Mouse (Mus musculus) urinary bladder, adult 2 months (tissue): Measurements from ENCODE around the gene Tnfrsf12a. TPM values are rescaled to one million over a fixed set of nuclear protein-coding genes. Genes with fewer than 3 reads are reported as not detected.

ENCODE experiments used
- DNase-seq: peaks from one replicate; pipeline ENCODE4 v3.0.0; 2022; ENCODE audit warnings: low spot score
- polyA plus RNA-seq: library from polyadenylated mRNA; depleted of rRNA; stranded (reverse); fragments of >200 nt; gene quantifications from 2 replicates; pipeline ENCODE4 v1.2.3, GENCODE M21; 2012; rRNA removed

The Tnfrsf12a gene
- 17.4 and 26.7 TPM in 2 replicates for polyA plus RNA-seq

DNA sequence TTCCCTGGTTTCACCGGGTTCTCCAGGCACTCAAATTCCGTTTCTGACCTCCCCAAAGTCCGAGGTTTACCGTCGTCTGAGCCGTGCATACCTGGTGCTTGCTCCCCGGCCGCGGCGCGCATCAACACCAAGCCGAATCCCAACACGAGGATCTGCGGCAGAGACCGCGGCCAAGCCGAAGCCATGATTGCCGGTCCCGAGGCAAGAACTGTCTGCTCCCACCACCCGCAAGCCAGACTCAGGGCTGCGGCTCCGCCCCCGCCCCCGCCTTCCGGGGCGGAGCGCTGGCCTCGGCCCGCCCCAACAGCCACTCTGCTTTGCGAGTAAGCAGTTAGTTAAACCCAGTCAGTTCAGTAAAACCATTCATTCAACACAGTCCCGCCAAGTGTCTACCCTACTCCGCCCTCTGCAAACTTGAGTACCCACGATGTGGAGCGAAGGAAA is at the start of gene Tnfrsf12a:
Tnfrsf12a (minus strand) TSS at position 233 of the 444 bp plus-strand sequence.
- peak; percentile 73 for DNase-seq

DNA sequence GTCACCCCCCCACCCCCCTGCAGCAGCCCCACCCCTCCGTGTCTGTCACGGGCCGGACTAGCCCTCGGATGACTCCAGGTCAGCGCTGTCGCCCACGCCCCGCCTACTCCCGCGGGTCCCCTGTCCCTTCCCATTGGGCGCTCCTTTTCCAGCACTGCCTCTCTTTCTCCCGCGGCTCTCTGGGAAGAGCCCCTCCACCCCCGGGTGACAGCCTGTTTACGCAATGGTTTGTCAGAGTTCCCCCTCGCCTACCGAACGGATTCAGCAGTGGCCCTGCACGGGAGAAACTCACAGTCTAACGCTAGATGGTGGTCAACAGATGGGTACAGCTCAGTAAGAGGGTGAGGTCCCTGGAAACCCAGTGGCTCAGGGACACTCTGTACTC is 49.5 kb upstream of the Tnfrsf12a start:
- DNase-seq: no peak

DNA sequence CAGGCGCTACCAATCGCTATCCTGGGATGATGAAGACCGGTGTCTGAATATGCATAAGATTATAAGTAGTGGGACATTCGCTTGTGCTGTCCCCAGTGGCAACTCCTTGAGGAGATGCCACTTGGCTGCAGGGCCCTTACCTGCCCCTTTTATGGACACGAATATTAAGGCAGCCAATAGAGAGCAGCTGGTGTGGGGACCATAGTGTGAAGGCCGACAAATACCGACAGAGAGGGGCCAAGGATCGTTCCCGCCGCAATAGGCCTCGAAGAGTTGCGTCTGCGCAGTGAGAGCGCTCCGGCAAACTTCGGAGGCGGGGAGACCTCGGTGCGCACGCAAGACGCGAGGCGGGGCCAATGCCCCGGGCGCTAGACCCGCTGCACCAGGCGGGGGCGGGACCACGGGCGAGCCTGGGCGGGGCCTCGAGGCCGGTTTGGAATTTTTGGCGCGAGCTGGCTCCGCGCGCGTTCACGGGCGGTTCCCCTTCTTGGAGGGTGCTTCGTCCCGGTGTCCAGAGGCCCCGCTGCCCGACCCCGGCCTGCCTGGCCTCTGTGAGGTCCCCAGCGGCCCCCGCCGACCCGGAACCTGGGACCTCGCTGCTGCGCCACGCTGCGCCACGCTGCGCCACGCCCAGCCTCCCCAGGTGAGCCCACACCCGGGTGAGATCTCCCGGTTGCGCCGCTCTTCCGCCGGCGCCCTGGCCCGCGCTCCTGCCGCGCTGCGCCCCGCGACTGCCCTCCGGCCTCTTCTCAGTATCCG is 48.9 kb upstream of the Tnfrsf12a start, which contains the start of gene Pkmyt1:
Pkmyt1 (plus strand) TSS at position 338 of the 759 bp plus-strand sequence.
- peak; percentile 90 for DNase-seq

DNA sequence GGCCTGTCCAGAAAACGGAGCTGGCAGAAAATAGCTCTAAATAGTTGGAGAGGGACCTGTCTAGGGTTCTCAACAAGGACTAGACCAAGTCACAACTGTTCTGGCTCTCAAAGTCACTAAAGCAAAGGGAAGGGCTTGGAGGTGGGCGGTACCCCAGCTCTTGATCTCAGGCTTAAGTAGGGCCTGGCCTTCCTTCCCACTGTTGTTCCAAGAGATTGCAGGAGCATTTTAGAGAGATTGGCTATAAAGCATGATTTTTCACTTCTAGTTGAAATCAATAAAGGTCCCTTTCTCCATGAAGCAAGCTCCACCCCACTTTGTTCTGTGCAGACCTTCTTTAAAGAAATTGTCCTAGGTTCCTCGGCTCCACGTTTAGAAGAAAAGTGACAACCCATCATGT is 48.2 kb upstream of the Tnfrsf12a start:
- DNase-seq: no peak

DNA sequence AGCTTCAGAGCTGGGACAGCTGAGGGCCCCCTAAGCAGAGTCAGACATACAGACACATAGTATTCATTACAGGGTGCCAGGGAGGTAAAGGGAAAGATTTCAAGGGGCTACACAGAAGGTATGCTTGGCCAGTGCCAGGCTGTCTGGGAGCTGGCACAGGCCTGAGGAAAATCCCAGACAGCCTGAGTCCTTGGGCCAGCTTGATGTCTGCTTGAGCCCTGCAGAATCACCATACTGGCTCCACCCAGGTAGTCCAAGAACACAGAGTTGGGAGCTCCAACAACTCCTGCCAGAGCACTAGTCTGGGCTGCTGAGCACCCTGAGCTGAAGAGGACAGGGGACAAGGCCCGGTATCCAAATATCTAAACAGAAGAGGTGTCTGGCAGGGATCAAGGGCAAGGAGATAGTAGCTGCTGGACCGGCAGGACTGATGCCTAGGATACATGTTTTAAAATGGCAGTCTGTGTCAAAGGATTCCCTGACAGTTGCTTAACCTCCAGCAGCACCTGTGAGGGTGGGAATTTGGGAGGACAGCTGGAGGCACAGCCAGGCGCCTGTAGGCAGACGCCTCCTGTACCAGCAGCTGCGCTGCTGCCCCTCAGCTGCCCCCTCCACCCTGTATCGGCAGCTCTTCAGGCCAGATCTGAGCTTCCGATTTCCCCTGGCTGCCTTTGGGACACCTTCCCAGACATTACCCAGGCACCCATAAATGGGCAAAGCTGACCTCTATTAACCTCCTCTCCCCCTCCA is 45.3 kb upstream of the Tnfrsf12a start, which contains the start of gene 1520401A03Rik:
1520401A03Rik (minus strand) TSS at position 408 of the 750 bp plus-strand sequence.
- DNase-seq: no peak

DNA sequence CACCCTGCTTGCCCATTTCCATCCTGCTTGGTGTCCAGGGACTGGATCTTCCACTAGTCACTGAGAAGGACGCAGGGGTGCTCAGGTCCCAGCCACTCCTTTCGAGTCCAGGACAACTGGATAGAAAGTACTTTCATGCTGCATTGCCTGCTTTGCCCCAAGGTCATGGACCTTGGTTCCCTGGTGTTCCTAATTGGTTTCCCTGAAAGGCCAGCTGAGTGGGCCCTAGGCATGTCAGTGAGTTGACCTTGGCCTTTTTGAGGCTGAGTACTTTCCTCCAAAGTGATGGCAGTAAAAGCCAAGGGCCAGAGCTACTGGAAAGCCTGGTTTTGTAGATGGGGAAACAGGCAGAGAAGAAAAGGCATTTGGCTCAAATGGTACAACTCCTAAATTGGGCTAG is 44.6 kb upstream of the Tnfrsf12a start:
- DNase-seq: no peak

DNA sequence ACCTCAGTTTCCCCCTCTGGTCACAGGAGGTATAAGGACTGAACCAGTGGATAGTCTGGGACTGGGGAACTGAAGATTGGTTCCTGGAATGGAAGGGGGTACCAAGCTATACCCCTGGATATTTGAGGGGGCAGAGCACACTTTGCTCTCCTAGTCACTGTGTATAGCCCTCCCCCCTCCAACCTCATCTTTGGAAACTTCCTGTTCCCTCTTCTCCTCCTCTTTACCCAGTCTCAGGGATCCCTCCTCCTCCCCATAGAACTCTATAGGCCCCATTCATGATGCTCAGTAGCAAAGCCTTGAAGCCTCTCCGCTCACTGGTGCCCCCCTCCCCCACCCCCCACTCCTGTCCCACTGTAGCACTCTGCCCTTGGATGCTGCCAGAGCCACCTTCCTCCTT is 42.2 kb upstream of the Tnfrsf12a start:
- DNase-seq: no peak

DNA sequence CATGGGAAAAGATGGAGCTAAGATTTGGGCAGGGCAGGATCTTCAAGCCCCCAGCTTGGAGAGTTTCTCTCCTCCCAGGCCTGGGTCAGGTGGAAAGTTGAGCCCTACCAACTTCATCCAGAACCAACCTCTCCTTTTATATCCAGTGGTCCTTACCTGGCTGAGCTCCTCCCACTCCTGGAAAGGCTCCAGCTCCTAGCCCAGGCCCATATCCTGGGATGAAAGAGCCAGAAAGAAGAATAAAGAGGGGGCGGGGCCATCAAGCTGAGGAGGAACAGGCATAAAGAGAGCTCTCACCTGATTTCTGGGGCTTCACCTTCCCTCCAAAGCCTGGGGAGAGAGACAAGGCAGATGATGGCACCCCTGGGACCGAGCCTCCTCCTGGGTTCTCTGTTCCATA is 39.7 kb upstream of the Tnfrsf12a start:
- no peak for DNase-seq

DNA sequence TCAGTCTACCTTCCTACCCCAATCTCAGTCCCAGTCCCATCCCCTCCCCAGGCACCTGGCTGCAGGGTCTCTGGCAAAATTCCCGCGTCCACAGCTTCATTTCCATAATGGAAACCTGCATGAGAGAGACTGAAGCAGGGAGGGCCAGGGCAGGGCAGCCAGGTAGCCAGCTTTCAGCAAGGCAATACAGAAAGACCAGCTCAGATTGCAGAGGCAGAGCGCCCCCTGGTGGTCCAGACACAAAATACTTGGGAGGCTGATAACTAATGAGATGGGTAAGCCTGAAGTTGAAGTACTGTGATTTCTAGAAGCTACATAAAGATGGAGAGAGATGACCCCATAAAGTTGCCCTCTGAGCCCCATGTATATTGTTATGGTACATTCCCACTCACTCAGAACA is 28.9 kb upstream of the Tnfrsf12a start:
- DNase-seq: peak; percentile 64

DNA sequence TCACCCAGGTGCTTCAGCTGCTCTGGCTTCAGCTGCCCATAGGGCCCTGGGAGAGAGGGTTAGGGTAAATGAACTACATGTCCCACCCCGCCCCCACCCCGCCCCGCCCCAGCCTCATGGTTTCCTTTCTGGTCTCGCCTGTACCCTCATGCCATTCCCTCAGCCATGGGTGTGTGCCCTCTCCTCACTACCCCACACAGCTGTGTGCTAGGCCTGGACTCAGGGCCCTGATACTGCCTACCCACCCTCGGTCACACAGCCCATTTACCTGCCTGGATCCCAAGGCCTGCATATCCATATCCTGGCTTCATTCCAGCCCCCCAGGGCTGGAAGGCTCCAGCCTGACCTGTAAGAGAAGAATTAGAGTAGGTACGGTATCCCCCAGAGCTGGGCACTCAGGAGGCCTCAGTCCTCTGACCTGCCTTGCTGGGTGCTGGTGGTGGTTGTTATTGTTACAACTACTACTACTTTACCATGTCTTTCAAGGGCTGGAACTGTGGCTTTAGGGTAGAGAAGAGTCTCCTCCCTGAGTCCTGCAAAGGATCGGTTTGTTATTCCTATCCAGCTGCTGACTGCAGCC is 28.3 kb upstream of the Tnfrsf12a start:
- DNase-seq: no peak

DNA sequence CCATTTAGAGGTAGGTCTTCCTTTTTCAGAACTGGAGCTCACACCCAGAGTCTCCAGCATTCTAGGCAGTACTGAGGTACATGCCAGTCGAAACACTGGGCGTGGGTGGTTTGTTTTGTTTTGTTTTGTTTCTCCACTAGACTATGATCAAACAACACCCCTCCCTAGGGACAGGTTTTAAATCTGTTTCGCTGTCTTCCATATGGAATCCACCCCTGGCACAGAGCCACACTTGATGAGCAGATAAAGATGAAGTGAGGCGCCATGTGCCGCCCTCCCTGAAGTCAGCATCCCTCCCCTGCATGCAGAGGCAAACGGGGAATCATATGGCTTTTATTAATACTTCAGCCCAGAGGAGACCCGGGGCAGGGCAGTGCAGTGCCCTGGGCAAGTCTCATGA is 27.5 kb upstream of the Tnfrsf12a start:
- no peak for DNase-seq

DNA sequence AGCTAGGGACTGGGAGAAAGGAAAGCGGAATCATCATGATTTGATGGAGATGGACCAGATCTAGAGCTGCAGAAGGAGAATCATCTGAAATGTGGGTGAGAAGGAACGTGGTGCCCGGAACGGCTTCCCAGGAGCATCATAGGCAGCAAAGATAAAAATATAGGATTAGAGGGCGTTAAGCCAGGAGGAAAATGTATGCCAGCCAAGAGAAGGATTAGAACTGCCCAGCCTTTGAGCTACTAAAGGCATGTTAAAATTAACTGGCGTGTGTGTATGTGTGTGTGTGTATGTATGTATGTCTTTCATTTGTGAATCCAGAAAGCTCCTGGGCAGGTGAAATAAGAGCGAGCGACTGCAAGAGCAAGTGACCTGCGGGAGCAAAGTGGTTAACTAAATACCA is 26.0 kb upstream of the Tnfrsf12a start:
- no peak for DNase-seq

DNA sequence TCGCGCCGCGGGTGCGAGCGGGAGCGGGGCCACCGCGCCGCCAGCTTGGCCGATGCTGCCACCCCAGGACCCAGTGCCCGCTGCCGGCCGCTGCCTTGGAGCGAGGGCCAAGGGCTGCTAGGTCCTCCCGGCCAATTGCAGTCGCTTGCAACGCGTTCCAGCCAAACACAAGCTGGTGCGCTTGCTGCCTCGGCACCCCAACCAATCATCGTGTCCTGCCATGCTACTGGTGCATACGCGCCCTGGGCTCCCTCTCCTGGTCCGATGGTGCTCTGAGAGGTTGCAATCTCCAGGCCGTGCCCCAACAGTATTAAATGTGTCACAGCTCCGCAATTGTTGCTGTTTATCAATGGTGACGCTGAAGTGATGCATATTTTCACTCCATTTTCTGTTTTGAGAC is 22.8 kb upstream of the Tnfrsf12a start:
- peak; percentile 73 for DNase-seq

DNA sequence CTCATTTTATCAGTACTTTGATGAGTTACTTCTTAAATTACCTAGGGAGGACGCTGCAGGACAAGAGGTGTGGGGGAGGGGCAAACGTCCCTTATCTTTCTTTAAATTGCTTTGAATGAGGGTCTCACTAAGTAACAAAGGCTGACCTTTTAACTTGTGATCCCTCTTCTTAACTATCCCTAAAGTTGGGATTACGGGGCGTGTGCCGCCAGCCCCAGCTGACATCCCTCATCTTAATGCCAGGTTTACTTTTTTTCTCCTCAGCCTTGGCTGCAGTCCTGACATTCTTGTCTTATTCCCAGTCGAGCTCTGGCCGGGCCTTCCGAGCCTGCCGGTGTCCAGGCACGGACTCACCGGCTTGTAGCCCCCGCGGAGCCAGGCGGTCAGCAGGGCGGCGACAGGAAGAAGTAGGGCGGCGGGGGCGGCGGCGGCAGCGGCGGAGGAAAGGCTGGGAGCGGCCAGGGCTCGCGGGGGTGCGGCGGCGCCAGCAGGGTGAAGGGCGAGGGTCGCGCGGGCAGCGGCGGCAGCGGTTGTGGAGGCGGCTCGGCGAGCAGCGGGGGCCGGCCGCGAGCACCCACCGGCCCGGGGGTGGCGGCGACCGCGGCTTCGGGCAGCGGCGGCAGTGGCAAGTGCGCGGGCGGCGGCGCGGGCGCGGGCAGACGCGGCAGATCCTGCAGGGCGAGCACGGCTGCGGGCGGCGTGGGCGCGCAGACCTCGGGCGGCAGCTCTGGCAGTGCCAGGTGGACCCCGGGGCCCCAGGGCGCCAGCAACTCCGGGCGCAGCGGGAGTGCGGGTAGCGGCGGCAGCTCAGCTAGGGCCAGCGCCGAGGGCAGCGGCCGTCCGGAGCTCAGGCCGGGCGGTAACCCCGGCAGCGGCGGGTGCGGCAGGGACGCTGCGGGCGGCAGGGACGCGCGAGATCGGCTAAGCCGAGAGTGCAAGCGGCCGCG is 22.1 kb upstream of the Tnfrsf12a start:
- DNase-seq: peak; percentile 51

DNA sequence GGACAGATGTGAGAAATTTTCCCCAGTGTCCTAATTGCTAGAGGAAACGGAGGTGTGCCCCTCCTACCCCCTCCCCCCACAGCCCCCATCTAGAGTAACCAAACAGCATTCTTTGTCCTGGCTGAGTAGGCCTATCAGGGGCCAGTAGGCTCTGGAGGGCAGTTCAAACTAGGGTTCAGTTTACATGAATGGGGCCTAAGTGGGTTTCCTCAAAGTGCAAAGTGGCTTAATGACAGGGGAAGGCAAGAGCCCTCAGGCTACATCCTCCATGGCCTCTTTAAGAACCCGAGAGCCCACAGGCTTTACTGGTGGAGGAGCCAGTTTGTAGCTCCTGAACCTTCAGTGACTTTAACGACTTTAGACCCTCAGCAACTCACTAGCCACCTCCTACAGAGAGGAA is 18.5 kb upstream of the Tnfrsf12a start:
- DNase-seq: no peak

DNA sequence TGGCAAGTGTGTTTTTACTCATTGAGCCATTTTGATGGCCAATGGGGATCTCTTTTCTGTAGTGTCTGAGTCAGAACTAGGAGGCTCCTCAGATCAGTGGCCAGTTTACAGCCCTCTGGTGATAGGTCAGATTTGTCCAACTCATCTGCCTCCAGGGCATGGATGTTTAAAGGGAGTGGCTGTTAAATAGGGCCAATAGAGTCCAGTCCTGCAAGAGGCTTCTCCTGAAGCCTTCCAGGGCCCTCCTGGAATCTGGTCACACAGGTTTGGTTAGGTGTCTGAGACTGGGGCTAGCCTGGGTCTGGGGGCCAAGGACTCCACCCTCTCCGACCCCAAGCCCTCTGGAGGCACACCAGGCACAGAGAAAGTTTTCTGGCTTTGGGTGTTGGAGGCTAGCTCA is 17.2 kb upstream of the Tnfrsf12a start:
- no peak for DNase-seq

DNA sequence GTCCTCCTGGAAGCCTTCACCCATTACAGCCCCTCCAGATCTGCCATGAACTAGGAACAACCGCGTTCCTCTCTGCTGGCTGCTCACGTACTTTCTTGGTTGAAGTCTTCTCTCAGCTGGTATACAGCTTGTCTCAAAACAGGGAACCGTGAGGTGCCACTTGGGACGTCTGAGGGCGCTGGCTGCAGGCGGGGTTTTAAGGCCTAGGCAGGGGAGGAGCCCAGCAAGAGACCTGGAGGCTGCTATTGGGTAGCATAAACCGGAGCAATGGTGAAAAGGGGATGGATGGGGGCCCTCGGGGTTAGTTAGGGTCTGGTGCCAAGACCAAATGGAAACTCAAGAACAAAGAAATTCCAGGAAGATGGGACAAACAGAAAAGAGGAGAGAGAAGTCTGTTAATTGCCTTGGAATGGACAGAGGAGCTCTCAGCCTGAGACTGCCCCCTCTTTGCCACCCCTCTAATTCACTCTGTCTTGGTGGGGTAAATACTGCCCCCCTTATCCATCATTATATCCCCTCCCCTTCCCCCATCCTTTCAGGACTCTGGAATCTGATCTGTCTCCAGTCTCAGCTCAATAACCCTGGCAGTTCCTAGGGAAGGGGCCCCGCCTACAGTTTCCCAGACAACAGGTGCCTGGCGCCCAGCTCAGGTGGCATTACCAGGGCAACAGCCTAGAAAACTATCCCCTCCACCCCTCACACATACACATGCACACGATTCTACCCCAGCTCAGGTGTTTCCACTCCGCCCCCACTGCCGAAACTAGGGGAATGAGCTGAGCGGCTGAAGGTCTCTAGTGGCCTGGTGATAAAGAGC is 6.8 kb upstream of the Tnfrsf12a start, which contains the start of gene Cldn9:
Cldn9 (minus strand) TSS at position 171 of the 817 bp plus-strand sequence.
- no peak for DNase-seq

DNA sequence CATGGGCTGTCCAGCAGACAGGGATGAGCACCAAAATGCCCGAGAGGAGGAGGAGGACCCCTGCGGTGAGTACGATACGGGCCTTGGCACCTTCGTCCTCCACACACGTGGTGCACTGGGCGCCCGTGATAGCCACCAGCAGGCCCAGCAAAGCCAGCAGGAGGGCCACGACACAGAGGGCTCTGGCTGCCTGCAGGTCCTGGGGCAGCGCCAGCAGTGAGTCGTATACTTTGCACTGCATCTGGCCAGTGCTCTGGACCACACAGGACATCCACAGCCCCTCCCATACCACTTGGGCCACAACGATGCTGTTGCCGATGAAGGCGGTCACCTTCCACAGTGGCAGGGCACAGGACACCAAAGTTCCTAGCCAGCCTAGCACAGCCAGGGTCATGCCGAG is 6.0 kb upstream of the Tnfrsf12a start:
- DNase-seq: no peak

DNA sequence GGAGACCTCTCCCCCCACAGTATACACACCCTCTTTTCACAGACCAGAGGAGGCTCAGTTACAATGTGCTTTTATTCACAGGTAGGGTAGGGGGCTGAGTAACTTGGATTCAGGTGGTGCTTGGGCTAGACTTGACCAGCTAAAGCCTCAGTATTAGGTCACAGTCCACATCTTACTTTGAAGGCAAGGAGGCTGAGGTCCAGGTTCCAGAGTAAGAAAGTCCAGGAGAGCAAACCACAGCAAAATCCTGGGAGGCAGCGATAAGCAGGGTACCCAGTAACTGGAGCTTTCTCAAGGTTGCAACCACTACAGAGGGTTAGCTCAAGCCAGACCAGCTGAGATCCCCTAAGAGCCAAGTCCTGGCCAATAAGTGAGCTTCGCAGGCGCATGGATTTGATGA is 5.3 kb upstream of the Tnfrsf12a start:
- no peak for DNase-seq

DNA sequence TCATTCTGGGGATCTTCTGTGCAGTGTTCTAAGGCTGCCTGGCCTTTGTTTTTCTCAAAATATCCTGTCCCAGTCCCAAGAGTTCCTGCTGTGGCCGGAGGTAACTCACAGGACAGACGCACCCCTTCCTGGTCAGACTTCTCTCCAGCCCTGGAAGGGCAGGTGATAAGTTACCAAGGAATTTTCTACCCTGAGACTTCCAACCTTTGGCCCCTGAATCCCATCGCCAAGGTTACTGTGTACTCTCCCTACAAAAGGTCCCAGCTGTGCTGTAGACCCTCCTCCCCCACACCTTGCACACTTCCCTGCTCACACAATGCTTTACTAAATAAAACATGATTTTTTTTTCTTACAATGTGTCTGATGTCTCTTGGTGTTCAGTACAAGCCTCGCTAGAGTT is 4.8 kb upstream of the Tnfrsf12a start:
- DNase-seq: no peak

DNA sequence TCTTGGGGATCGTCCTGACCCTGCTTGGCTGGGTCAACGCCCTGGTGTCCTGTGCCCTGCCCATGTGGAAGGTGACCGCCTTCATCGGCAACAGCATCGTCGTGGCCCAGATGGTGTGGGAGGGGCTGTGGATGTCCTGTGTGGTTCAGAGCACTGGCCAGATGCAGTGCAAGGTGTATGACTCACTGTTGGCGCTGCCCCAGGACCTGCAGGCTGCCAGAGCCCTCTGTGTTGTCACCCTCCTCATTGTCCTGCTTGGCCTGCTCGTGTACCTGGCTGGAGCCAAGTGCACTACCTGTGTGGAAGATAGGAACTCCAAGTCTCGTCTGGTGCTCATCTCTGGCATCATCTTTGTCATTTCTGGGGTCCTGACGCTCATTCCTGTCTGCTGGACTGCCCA is 3.8 kb upstream of the Tnfrsf12a start:
- DNase-seq: no peak
